Mouse (Mus musculus) heart, adult 18-20 months (tissue): ENCODE measurements around the gene Mosmo. TPM values are rescaled to one million over a fixed set of nuclear protein-coding genes. Genes with fewer than 3 reads are reported as not detected.

Experiments used
- DNase-seq, 2 experiments: peaks; one replicate each; pipeline ENCODE4 v3.0.0; 2021 to 2022; ENCODE audit warnings: mixed read lengths in 1 of 2
- long read RNA-seq, 2 experiments: library from polyadenylated mRNA; stranded (forward); transcript quantifications; one replicate each; pipeline ENCODE4 v2.0.0; 2021
- total RNA-seq, 2 experiments: library from RNA; stranded (reverse); gene quantifications; 2 replicates each; pipeline ENCODE4 v1.2.3; 2021

The Mosmo gene
- total RNA-seq: 10 to 100 TPM; 29.1 to 30.3 TPM
- long read RNA-seq, experiment 1, full-length matches to known transcripts: 6 of 7 reads
- long read RNA-seq, experiment 1, partial matches to known transcripts: 0 of 7 reads
- long read RNA-seq, experiment 1, other reads (novel, unspliced or antisense): 1 of 7 reads
- long read RNA-seq, experiment 2, full-length matches to known transcripts: 3 of 5 reads
- long read RNA-seq, experiment 2, partial matches to known transcripts: 0 of 5 reads
- long read RNA-seq, experiment 2, other reads (novel, unspliced or antisense): 2 of 5 reads

DNA sequence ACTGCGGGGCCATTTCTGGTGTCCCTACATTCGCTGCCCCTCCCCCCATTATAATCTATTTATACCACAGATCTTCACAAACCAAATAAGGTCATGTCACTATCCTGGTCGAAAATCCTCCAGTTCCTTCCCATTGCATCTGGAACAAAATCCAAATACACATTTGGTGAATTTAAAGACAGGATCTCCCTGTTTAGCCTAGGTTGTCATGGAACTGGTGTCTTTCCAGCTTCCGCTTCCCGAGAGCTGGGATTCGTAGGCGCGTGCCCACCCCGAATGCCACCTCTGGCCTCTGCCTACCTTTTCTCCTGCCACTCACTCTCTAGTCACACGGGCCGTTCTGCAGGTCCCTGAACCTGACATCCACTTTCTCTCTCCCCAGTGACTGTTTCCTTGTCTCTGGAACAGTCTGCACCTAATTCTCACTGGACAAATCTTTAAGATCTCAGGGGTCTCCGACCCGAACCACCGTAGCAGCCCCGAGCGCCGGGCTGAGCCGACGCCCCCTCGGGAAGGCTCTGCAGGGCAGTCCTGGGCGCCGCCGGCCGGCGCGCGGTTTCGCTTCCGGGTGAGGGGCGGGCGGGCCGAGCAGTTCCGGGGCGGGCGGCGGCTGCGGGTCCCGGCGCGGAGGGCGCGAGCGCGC, at the start of gene Mosmo:
Gene Mosmo, plus strand, starts transcription at position 618 of the 643 bp plus-strand sequence.
- DNase-seq: peak; percentile 70 to 82

DNA sequence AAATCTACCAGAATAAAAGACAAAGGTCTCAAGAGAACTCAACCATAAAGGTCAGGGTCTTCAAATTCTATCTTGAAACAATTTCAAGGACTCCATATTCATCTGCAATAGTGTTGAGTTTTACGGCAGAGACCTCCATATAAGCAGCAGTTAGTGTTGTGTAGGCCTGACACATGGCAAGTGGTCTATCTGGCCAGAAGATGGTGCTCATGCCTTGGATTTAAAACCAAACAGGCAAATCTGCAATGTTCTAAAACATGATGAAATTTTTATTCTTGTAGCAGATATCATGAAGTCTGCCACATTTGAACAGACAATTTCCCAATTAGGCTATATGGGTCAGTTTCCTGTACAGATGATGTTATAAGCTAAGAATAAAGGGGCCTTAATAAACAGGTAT, 44.9 kb upstream of the Mosmo start:
- DNase-seq: peak; percentile 12 to 26

DNA sequence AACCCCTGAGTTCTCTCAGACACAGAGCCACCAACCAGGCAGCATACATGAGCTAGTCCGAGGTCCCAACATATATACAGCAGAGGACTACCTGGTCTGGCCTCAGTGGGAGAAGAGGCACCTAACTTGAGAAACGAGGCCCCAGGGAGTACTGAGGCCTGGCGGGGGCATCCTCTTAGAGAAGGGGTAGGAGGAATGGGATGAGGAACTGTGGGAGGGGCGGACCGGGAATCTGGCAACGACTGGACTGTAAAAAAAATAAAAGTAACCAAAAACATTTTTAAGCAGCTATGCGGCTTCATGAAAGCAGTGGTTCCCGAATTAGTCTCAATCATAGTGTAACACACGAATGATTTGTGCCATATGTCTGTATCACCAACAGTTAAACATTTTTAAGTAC, 43.1 kb upstream of the Mosmo start:
- peak in 1 of 2 experiments; percentile 14 for DNase-seq

DNA sequence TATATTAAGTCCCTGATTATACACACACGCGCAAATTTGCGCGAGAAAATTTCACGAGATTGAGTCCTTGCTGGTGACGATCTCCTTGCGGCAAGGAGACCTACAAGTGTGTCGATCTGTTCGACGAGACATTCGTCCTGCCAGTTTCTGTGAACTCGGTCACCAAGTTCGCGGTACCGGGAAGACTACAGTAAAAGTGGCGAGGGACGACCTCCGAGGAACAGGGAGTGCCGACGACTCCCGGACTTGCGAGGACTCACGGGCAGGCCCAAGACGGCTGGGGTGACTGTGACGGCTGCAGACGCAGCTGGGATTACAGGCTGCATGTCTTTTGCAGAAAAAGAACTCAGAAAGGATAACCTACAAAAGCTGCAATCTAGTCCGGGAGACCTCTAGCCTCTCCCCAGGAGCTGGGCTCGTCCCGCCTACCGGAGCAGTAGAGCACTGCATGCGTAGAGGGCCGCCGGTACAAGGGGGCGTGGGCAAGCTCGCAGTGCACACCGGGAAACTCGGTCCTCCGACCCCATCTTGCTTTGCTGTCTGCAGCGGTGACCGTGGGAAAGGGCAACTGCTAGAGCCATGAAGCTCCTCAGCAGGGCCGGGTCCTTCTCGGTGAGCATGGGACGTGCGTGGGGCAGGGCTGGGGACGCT, 42.6 kb upstream of the Mosmo start, which contains the start of gene Uqcrc2:
Gene Uqcrc2, plus strand, starts transcription at position 466 of the 651 bp plus-strand sequence.
- peak; percentile 89 to 90 for DNase-seq

DNA sequence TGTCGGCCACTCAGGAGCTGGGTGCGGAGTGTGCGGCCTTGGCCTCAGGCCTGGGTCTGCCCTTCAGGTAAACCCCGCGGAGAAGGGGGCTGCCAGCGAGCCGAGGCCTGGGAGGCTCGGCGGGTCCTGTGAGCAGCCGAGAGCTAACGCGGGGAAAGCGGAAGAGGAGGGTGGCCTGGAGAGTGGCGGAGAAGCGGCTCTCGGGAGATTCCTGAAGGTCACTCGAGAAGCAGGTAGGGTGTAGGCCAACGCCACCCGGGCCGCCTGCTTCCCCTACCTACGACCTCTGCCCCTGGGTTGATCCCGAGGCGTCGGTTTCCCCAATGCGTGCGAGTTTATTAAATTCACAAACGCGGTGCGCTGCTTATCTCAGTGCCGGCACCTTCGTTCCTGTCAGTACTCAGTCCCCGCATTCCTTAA, 42.0 kb upstream of the Mosmo start:
- DNase-seq: no peak

DNA sequence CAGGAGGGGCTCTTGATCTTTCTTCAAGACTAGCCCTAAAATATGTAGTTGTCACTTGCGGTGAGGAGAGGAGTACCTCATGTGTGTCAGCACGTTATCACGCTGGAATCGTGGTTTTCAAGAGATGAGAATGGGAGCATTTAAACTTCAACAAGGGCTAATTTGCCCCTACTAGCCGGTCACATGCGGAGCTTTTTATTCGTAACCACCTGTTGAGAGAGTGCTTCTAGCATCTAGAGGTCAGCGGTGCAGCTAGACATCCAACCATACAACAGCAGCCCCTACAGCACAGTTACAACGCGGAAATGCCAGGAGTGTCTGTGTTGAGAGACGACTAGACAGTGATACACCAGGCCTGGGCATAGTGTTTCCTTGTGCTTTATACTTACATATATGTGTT, 41.6 kb upstream of the Mosmo start:
- peak in 1 of 2 experiments; percentile 21 for DNase-seq

DNA sequence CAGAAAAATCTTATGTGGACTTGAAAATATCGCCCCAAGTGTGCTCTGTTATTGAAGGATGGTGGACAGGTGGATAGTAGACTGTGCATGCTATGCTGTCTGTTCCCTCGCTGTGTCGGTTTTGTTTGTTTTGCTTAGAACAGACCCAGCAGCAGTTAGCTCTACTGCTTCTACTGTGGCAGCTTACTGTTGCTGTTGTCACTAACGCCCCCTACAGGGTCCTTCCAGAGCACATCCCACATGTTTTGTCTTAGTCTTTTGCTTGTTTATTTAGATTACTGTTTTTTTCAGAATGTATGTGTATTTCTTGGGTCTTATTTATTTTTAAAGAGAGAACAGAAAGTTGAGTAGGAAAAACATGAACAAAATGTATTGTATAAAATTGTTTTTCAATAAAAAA, 34.2 kb upstream of the Mosmo start:
- DNase-seq: no peak

DNA sequence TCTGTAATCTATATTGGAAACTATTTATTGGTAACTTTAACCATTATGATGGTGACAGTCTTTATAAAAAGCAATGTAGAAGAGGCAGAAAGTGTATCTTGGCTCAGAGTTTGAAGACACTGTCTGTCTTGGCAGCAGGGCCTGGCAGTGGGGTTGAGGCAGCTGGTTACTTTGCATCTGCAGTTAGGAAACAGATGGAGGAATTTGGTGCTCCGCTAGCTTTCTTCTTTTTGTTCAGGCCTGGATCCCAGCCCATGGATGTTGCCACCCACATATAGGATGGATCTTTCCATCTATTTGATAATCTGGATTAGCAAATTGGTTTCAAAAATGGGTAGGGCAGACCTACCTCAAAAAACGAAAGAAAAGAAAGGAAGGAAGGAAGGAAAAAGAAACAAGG, 29.6 kb upstream of the Mosmo start:
- DNase-seq: no peak

DNA sequence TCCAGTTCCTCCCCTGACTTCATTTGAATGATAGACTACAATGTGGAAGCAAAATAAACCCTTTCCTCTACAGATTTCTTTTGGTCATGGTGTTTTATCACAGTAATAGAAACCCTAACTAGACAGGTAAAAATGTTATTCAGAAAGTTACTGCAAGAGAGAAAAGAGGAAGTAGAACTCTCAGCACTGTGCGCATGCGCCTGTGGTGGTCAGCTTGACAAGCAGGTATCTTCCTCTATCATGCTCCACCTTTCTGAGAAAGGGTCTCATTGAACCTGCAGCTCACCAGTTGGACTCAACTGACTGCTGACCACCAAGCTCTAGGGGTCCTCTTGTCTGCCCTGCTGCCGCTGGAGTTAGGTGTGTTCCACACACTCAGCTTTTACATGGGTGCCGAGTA, 15.3 kb upstream of the Mosmo start:
- no peak for DNase-seq

DNA sequence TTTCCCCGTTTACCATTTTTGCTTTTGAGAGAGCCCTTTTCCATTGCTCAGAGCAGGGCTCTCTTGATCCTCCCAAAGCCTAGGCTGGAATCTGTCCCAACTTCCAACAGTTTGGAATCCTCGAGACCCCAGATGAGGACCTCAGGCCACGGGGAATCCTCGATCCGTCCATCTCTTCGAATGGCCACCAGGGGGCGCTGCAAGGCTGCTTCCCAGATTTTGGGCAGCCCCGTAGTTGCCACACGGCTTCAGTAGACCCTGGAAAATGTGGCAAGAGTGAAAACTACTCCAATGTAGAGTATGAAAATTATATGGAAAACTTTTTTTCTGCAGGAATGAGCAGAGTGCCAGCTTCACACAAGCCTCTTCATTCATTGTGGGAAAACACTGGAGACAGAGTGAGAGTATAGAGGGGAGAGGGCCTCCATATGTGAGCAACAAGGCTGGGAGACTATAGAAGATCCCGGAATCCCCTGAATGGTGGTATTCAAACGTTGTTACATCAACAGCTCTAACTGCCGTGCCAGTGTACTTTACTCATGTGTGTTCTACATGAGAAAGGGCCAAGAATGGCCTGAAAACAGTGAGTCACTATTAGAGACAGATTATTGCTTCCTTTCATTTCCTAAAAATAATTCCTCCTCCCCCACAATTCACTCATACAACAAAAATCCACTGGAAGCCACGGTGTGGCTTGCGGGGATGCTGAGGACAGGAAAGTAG, 7.1 kb upstream of the Mosmo start, which contains the start of gene Pdzd9:
Gene Pdzd9, minus strand, starts transcription at position 191 of the 723 bp plus-strand sequence.
- DNase-seq: peak; percentile 60 to 89

DNA sequence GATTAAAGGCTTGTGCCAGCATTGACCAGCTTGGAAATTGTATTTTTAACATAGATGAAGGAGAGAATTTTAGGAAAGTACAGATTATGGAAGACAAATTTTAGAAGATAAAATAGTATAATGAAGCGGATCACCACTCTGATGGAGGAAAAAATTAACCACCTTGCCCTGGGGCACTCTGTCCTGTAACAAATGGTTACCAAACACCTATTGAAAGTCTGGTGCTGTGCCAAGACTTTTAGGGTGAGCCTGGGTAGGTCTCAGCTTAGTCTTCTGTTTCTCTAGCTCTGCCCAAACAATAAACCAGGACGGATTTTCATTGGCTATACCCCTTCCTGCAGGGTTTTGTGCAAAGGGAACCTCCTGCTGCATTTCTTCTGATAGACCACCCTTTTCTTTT, 6.1 kb upstream of the Mosmo start:
- no peak for DNase-seq

DNA sequence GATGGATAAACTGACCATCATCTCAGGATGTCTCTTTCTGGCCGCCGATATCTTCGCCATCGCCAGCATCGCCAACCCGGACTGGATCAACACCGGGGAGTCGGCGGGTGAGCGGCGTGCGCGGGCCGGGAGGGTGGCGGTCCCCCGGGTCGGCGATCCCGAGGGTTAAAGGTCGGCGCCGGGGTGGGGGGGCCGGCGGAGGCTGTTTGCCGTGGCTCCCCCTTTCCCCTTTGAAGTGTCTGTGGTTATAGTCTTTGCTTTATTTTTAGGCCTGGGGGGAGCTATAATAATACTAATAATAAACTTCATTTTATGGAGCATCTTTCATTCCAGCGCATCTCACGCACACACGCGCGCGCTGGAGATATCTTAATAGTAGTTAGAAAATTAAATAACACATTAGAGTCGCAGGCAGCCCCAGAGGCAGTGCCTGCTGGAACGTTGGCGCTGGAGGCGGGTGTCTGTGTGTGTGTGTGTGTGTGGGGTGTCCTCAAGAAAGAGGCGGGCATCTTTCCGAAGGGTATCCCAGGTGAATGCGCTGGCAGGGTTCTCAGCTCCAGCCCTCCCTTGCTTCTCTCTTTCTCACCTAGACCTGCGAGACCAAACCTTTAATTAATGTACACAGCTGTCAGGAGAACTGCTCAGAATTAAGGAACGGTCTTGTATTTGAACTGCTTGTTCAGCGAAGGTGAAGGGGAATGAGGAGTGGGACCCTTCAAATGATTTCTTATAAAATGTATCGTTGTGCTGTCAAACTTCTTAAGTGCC, 530 bp downstream of the Mosmo start:
- peak; percentile 39 to 57 for DNase-seq

DNA sequence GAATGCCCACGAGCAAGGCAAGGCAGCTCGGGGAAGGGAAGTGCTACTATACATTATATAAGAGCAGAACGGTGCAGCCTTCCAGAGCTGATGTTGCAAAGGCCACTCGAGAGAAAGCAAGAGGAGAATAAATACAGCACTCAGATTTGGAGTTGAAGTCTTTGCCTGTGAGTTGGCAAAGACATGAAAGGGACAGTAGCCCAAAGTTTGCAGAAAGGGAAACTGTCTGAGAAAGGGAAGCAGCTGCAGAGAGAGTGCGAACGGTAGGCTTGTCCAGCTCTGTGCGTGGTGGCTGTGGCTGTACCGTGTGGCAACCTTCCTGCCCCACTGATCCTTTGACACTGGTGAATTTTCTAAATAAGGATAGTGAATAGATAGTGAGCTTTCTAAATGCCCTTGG, 1.6 kb downstream of the Mosmo start:
- peak in 1 of 2 experiments; percentile 30 for DNase-seq

DNA sequence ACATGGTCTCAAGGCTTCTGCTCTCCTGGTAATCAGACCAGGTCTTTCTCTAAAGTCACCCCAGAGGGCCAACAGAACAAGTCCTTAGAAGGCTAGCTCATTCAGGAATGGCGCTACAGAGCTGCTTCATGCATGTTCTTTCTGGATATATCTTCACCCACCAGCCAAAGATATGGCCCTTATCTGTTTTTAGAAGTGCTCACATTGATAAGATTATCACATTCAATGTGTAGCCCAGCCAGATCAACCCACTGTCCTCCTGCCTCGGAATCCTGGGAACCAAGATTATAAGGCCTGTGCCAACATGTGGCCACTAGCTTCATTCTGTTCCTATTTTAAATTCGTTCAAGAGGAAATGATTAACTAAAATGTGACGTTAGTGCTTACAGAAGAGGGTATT, 4.6 kb downstream of the Mosmo start:
- DNase-seq: no peak

DNA sequence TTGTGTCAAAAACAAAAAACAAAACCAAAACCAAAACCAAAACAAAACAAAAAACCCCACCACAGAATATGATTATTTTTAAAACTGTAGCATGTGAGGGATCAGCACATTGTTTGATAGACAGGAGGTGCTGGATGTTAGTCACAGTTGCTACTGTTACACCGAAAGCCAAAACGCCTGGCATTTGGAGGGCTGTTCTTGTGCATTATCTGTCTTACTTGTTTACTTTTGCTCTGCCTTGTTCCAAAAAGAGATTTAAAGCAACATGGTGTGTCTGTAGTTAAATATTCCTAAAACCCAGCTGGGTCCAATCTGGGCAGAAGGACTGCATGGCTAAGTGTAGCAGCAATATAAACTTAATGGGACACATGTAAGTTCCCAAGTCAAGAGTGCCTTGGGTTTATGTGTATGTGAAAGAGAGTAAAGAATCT, 7.3 kb downstream of the Mosmo start:
- no peak for DNase-seq

DNA sequence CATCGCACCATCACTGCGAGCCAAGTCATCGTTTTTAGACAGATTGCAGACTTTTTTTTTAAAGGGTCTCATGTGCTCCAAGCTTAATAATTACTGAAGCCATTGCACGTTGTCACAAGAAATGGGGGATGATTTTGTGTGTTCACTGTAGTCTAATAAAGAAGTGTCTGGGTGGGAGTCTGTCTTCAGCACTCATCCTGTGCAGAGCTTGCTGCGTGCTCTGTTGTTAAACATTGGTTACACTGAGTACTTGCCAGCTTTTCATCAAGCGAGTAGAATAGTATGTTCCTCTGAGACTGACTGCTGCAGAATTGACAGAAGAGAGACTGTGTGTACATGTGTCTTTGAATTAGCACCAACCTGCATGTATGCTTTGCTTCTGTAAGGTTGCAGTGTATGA, 7.8 kb downstream of the Mosmo start:
- DNase-seq: no peak

DNA sequence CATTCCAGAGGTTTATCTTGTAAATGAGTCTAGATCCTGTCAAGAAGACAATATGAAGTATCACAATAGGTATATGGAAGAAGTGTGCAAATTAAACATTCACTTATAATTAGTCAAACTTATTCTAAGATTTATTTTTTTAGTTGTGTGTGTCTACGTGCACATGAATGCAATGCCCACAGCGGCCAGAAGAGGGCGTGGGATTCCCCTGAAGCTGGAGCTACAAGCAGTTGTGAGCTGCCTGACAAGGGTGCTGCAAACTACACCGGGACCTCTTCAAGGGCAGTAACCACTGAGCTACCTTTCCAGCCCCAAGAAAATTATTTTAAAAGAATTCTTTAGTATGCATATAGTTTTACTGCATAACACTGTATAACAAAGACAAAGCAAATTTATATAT, 13.2 kb downstream of the Mosmo start:
- DNase-seq: no peak

DNA sequence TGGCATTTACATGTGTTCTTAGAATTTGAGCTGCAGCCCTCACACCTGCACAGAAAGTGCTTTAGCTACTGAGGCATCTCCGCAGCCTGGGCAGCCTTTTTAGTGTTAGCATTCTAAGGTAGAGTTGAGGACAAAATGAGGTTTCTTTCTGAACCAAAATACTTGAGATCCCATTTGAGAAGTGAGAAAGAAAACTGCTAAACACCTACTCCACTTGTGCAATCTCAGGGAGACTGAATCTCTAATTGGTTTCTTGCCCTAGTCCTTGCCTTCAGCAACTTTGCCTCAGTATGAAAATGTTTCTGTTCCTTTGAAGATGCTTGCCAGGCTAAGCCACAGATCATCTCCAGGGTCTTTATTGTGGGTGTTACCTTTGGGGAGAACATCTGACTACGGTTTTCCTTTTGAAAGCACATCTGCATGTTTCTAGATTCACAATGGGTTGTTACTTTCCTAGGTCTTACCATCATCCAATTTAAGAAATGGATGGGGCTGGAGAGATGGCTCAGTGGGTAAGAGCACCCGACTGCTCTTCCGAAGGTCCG, 16.5 kb downstream of the Mosmo start:
- no peak for DNase-seq

DNA sequence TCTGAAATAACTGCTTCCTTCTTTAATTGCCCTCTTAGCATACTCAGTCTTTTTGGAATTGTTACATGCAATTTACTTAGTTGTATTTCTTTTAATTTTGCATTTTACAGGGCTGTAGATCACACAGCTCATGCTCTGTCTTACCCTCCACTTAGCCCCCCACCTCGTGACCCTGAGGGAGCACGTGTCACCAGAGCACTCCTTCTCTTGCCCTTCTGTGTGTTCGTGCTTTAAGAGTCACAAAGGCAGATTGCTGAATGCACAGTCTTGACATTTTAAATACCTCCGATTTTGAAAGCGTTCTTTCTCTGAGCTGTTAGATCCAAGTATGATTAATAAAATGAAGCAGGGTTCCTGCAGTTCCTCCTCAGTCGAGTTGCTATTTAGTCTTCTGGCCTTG, 17.8 kb downstream of the Mosmo start:
- no peak for DNase-seq

DNA sequence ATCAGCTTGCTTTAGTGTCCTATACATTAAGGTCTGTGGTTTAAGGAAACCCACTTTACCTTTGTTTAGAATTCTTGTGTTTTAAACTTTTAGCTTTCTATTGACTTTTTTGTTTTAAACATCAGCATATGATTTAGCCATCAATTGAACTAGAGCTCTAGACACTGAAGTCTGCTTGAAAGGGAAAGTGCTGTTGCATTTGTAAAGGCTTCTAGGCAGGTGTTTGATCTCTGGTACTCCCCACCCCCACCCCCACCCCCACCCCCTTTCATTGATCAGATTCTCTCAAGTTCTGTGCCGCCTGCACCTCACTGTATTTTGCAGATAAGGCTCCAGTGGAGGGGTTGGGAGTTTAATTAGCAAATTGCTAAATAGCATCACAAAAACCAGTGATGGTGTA, 18.2 kb downstream of the Mosmo start:
- DNase-seq: no peak

DNA sequence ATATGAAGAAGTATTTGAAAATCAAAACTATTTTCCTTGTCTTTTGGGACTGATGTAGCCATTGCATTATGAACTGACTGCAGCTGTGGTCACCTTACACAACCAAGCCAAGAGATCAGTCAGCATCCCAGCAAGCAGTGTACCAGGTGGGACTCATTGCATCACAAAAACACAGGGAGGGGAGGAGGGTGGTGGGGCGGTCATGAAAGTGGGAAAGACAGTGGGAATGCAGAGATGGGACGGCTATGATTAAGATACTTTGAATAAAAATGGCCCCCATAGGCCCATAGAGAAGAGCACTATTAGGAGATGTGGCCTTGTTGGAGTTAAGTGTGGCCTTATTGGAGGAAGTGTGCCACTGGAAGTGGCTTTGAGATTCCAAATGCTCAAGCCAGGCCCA, 18.9 kb downstream of the Mosmo start:
- no peak for DNase-seq

DNA sequence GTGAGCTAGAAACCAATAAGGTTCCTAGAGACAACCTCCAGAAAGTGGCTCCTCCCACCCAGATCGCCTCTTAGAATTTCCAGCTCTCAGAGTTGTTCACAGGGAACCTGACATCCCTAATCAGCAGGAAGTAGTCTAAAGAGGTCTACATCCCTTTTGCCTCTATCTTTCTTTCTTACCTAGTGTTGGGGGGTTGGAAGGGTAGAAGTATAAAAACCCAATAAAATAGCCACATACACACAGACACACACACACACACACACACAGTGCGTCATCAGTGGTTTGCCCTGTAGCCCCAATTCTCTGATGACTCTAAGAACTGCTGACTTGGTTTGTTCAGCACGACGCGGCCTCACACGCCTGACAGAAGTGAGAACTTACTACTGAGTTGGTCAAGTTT, 22.2 kb downstream of the Mosmo start:
- no peak for DNase-seq
